Mouse (Mus musculus): ENCODE results near the gene Snrnp200. TPM values are rescaled to one million over a fixed set of nuclear protein-coding genes. Genes with fewer than 3 reads are reported as not detected.
"Not testable (repeated sequence)": the region's sequence is repeated elsewhere in the genome, so short reads cannot be mapped to it uniquely, and the experiment has no call there.

Gene Snrnp200
- 37.7 and 43.2 TPM in 2 replicates for polyA plus RNA-seq (2015; fragmentation: Nextera tagmentation; extraction: Ambion mirVana)

DNA sequence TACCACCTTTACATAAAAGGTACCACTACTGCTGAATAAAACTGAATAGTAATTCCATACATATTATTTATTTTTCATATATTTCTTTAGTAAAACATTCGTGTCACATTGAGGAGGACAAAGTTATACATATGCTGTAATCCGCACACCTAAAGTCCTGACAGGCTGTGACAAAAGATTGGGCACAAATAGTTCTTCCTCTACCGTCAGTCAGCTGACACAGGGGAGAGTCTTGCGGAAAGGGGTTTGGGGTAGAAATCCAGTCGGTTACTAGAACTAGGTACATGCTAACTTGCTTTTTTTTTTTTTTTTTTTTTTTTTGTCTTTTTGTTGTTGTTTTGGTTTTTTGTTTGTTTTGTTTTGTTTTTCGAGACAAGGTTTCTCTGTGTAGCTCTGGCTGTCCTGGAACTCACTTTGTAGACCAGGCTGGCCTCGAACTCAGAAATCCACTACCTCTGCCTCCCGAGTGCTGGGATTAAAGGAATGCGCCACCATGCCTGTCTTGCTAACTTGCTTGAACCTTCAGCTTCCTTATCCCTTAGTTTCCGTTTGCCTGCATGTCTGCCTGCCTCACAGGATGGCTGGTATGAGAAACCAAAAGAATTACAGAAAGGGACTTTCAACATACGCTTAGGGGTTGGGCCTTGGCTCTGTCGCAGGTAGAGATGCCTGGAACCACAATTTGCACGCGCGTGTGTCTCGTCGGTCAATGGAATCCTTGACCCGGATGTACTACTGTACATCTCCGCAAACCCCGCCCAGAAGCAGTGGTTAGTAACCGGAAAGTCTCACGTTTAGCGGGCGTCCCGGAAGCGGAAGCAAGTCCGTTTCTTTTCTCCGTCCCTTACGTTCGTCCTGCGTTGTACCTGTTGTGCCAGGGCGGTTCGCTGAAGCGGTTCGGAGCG lies at the start of gene Snrnp200, which contains the start of gene 1810024B03Rik:
Snrnp200 (plus strand) TSS at position 840 of the 905 bp plus-strand sequence.
1810024B03Rik (minus strand) TSS at position 734 of the 905 bp plus-strand sequence.
- DNase-seq (ENCODE audit: low spot score): peak; percentile 96

DNA sequence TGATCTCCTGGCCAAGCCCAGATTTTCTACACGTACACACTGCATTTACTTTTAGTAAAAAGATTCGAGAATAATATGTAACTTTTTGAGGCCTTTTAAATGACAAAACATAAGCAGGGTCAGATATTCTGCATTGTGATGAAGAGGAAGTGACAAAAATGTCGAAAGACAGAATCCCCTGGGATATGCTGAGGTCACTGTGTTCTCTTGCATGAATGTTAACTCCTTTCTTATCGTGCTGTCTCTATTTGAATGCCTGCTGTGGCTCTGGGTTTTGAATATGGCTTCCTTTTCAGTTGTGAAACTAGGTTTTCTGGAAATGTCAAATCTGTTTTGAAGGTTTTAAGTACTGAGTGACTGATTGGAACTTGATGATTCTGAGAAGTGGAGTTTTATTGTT lies 42.5 kb upstream of the Snrnp200 start:
- no peak for DNase-seq (ENCODE audit: low spot score)

DNA sequence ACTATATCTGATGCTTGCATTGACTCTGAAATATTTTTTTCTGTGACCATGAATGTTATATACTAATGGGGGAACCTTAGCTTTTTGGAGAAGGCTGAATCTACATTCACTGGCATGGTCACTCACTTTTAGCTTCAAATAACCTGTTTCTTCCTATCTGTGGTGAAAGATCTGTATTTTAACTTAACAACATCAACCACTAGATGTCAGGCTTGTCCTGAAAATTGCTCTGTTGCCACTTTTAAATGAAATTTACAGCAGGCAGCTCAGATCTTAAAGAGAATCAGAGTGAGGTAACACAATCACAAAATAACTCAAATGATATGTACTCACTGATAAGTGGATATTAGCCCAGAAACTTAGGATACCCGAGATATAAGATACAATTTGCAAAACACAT lies 41.9 kb upstream of the Snrnp200 start:
- DNase-seq (ENCODE audit: low spot score): peak; percentile 65

DNA sequence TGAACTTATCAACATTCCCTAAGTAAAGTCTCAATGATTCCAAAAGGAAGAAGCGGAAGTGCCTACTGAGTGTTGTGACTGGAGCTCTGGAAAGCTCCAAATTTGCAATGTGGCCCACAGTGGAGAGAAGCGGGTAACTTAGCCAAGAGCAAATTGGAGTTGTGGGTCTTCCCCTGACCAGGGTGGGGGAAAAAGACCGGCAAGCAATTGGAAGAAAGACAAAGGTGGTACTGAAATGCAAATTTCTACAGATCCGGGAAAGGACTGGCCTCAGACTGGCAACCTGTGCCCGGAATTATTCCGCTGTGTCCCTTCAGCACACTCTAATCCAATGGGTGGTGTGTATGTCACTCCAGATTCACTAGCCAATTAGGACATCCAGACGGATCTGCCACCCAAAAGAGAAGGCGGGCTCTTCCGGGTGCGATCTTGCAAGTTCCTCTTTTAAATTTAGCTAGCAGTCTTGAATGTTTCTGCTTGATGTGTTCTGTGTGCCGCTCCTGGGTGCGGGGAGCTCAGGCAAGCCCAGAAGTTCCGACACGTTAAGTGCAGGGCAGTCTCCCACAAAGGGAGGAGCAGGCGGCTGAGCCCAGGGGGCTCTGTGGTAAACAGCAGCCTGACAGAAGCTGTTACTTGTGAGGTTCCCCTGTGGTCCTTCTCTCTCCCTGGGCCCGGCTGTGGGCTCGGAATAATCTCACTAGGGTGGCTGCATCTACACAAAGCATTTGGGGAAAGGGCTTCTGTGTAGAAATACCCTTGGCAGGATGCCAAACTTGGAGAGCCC lies 25.4 kb upstream of the Snrnp200 start:
- DNase-seq (ENCODE audit: low spot score): peak; percentile 89

DNA sequence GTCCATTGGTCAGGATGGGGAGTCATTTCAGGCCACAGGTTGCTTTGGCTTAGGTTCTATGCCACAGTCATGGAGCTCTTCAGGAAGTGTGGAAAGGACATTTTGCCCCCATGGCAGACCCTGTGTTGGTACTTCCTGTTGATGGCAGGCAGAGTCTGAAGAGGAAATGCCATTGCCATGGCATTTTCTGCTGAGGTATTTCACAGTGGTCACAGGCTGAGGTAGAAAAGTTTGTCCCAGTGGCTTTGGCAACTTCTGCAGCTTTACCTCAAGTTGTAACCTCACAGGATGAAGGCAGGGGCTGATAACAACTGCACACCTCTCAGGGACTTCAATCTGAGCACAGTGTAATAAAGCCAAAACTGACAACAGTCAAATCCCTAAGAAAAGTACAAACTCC lies 18.6 kb upstream of the Snrnp200 start:
- DNase-seq (ENCODE audit: low spot score): no peak

DNA sequence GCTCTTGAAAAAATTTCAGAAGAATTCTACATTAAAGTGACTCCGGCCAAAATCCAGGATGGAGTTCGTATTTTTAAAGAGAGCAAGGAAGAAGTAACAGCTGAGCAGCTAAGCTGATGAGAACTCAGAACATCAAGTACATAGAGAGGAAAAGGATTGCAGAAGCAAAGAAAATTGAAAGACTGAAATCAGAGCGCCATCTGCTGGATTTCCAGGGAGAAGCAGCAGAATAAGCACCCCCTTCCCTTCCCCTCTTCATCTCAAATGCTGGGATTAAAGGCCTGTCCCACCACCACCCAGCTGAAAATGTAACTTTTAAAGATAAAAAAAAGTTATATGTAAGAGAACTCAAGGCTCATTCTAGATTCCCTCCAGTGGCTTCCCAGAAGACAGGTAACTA lies 3.3 kb upstream of the Snrnp200 start:
- peak; percentile 59 for DNase-seq (ENCODE audit: low spot score)

DNA sequence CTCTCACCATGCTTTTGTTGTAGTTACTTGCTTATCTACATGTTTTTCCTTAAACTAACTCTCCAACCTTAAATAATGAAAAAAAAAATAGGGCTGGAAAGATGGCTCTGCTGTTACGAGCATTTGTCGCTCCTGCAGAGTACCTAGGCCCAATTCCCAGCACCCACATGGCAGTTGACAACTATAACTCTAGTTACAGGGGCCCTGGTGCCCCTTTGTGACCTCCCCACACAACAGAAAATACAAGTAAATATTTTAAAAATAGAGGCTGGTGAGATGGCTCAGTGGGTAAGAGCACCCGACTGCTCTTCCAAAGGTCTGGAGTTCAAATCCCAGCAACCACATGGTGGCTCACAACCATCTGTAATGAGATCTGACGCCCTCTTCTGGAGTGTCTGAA lies 2.2 kb upstream of the Snrnp200 start:
- not testable (repeated sequence) for DNase-seq (ENCODE audit: low spot score)

DNA sequence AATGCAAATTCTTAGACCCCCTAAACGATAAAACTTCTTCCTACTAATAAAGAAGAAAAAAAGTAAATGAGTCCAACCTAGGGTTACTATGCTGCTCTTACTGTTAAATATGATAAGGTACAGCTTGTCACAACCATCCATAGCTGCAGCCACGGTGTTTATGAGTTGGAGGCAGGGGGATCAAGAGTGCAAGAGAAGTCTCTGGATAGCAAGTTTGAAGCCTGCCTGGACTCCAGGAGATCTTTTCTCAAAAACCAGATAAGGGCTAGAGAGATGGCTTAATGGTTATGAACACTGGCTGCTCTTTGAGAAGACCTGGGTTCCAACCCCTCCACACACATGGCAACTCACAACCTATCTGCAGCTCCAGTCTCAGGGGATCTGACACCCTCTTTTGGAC lies 1.3 kb upstream of the Snrnp200 start:
- DNase-seq (ENCODE audit: low spot score): no peak

DNA sequence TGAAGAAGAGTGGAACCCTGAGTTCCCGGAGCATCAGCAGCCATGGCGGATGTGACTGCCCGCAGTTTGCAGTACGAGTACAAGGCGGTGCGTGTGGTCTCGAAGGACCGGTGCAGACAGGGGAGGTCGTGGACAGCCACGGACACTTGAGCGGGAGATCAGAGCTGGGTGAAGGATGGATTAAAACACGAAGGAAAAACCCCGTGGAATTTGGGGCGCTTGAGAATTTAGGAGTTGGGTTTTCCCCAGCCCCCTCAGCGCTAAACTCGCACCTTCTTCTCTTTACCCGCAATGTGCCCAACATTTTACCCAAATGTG lies 225 bp downstream of the Snrnp200 start:
- no peak for DNase-seq (ENCODE audit: low spot score)

DNA sequence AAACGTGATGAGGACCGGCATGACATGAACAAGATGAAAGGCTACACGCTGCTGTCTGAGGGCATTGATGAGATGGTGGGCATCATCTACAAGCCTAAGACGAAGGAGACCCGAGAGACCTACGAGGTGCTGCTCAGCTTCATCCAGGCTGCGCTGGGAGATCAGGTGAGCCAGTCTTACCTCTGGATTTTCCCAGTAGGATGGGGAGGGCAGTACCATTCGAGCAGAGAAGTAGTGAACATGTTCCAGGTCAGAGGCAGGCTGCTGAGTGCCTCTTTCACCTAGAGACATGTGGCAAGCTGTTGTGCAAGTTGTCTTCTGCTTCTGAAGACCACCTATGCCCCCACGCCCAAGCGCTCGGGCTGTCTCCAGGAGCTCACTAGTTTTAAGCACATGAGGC lies 2.5 kb downstream of the Snrnp200 start:
- no peak for DNase-seq (ENCODE audit: low spot score)

DNA sequence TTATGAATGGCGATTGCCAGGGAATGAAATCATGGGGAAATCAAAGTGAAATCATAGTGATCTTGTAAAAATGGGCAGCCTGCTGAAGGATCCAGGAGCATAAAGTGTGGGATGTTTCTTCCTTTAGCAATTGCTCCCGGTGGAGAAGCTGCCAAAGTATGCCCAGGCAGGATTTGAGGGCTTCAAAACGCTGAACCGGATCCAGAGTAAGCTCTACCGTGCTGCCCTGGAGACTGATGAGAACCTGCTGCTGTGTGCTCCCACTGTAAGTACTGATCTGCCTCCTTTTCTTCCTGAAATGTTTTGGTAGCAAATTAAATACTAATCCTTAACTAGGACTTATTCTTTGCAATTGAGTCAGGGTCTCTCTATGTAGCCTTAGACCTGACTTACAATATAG lies 9.6 kb downstream of the Snrnp200 start:
- DNase-seq (ENCODE audit: low spot score): no peak

DNA sequence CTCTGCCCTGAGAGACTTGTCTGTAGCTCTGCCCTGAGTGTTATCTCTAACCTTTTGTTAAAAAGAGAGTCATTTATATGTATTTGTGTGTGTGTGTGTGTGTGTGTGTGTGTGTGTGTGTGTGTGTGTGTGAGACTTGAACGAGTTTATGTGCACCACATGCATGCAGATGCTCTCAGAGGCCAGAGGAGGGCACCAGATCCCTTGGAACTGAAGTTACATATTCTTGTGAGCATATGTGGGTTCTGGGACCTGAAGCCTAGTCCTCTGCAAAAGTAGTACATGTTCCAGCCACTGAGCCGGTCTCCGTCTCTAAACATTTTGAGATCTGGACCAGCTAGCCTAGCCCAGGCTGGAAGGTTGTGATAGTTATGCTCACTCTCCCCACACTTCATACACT lies 17.1 kb downstream of the Snrnp200 start:
- DNase-seq (ENCODE audit: low spot score): no peak

DNA sequence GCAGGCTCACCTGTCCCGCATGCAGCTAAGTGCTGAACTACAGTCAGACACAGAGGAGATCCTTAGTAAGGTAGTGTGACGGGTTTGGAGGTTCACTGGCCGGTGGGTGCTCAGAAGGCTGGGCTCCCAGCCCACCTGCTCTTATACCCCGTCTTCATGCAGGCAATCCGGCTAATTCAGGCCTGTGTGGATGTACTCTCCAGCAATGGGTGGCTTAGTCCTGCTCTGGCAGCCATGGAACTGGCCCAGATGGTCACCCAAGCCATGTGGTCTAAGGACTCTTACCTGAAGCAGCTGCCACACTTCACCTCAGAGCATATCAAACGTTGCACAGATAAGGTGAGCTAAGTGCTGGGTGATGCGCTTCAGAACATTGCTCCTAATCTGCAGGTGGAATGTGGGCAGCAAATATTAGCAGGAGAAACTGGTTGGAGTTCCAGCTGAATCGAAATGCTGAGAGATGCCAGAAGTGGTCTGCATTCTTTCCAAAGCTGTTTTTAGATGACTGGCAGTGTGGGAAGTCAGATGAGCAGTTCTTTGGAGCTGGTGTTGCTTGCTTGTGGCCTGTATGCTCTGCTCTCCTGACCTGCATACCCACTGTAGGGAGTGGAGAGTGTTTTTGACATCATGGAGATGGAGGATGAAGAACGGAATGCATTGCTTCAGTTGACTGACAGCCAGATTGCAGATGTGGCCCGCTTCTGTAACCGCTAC lies 29.9 kb downstream of the Snrnp200 start:
- DNase-seq (ENCODE audit: low spot score): no peak

DNA sequence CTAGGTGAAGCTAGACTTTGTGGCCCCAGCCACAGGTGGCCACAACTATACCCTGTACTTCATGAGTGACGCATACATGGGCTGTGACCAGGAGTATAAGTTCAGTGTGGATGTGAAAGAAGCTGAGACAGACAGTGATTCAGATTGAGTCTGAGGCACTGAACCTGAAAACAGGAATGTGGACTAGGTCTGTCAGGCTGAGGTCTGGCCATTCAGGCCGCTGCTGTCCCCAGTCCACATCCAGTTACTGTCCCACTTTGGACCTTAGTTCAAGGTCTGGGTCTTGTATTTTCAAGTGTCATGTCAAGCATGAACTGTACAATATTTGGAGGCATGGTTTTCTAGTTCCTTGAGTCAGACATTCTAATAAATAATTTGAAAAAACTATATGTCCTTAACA lies 31.9 kb downstream of the Snrnp200 start:
- DNase-seq (ENCODE audit: low spot score): no peak

DNA sequence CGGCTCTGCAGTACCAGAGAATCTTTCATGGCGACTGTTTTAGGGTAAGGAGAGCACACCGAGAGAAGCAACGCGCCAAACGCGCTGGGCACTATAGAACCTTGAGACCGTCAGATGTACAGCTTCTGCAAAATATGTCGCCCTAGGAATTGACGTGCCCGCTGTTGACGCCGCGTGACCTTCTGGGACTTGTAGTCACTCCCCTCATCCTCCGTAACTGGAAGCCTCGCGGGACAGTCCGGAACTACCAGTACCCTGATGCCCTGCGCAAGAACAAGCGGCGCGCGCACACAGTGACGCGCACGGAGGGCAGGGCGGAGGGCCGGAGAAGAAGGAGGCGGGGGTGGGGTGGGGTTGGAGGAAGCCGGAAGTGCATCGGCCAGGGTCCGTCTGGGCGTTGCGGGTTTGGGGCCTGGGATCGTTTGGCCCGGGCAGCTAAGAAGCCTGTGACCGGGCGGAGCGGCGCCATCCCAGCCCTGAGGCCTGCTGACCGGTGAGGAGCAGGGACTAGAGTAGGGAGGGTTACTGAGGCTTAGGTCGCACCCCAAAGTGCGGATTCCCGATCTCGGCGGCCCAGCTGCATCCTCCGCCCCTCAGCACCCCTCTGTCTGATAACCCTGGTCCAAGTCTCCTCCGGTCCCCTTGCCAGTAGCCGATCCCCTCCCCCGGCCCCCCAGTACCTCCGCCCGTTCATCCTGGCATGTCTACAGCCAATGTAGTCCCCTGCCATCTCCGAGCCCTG lies 39.6 kb downstream of the Snrnp200 start, which contains the start of the genes Ciao1 and Tmem127:
Ciao1 (minus strand) TSS at position 225 of the 742 bp plus-strand sequence.
Tmem127 (plus strand) TSS at position 317 of the 742 bp plus-strand sequence.
- DNase-seq (ENCODE audit: low spot score): peak; percentile 99

DNA sequence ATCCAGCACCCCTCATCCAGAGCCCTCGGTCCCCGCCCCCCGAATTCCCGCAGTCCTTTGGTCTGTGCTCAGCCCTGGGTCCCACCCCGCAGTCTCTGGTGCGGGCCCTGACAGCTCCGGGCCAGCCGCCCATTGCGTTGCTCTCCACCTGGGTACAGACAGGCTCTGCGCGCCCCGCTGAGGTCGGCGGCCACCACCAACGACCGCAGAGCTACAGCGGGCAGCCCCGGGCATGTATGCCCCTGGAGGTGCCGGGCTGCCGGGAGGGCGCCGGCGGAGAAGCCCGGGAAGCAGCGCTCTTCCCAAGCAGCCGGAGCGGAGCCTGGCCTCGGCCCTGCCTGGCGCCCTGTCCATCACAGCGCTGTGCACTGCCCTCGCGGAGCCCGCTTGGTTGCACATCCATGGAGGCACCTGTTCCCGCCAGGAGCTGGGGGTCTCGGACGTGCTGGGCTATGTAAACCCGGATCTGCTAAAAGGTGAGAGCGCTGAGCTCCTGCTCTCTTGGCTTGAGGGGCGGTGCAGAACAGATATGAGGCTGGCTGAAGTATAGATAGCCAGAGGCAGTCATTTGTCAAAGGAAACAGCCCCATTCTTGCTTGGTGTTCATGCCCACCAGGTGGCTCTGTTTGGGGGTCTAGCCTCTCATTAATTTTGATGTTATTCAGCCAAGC lies 40.3 kb downstream of the Snrnp200 start:
- peak; percentile 41 for DNase-seq (ENCODE audit: low spot score)

DNA sequence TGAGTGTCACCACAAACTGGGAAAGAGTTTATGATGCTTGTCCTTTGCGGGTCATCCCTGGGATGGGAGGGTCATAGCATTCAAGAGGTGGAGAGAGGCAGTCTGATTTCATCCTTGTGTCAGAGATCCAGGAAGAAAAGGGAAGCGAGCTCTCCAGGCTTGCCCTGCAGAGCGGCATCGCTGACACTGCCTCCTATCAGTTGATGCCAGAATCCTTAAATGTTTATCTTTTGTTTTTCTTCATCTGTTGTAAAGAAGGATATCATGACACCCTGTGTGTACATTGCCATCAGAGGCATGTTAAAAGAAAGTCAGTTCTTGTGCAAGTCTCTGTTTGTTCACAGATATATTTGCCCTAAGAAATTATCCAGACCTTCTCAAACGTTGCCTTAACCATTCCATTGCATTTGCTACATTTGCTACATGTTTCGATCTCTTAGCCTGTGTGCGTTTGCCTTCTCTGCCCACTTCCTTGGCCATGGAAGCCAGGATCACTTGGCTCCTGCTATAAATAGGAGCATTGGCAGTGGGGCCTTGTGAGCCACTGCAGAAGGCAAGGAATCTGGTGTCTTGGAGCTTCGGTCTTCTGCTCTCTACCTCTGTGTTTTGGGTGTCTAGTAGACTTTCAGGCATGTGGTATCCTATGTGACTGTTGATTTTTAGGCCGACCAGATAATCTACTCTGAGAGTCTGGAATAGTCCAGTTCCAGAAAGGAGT lies 42.3 kb downstream of the Snrnp200 start:
- no peak for DNase-seq (ENCODE audit: low spot score)

DNA sequence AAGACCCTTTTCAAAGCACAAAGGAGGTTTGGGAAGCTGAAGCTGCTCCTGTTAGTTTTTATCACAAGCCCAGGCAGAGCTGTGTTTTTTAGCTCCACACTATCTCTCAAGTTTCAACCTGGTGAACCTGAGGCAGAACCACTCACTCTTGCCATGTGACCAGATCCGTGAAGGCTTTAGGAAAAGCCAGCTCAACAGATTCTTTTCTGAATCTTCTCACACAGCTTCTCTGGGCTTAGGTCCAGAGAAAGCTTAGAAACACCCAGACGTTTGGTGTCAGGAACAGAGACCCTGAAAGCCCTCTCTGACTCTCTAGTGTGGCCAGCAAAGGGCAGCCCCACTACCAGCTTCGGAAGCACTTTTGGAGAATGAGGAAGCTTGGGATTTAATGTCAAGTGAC lies 43.3 kb downstream of the Snrnp200 start:
- DNase-seq (ENCODE audit: low spot score): no peak

DNA sequence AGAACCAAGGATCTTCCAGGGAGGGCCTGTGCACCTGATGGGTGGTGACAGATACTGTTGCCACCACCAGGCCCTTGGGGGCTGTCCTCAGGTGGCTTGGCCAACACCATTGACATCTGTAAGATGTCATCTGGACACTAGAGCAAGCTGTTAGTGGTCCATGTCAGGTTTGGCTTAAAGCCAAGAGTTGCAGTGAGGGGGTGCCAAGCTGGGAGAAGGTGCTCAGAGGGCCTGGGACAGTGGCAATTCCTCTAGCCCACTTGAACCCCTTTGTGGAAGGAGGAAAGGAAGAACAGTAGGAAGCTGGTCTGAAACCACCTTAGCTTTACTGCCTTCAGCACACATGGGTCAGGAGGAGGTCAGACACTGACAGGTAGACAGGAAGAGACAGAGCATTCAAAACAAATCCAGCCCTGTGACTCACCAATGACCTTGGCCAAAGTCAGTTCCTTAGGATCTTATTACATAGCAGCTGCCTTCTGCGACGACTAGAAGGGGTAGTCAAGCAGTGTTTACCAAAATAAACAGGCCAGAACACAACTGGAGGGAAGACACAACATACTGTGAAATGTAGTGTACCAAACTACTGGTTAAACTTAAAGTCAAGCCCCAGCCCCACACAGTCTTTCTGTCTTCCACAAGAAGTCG lies 43.8 kb downstream of the Snrnp200 start:
- no peak for DNase-seq (ENCODE audit: low spot score)
